Mouse (Mus musculus): ENCODE results near the gene Fkbp5.

DNA sequence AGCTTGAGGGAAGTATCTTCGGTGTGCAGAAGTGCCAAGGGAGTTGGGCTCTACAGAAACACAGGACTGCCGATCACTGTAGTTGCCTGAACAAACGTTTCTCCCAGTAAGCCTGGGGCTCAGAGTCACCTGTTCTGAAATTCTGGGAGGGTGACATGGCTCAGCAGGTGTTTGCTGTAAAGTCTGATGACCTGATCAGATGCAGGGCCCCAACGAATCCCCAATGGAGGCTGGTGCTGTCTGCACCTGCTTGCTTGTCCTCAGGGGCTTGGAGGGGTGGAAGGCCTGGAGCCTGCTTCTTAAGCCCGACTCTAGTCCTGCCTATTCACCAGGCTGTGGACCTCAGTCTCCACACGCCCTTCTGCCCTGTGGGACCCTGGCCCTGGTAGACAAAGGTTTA is 40.4 kb upstream of the Fkbp5 start:
- TF ChIP-seq CTCF (IDR thresholded peaks at IDR 0.05; ENCODE audit: low read depth) = no peak
- TF ChIP-seq EP300 (IDR thresholded peaks at IDR 0.05; ENCODE audit: low read depth) = no peak
